Mouse (Mus musculus) brain, embryonic 14.5 days (tissue): ENCODE data around the gene Lgr5.

Experiments used
- CTCF ChIP-seq: fragments of 200-500 bp; IDR thresholded peaks from 2 replicates; pipeline ENCODE4 v1.5.1; 2012; ENCODE audit warnings: inconsistent platforms, mild to moderate bottlenecking, moderate library complexity, borderline replicate concordance; ENCODE audit not compliant: insufficient read depth, insufficient read length; ENCODE audit errors: extremely low read depth
- POLR2A ChIP-seq: fragments of 200-500 bp; IDR thresholded peaks from 2 replicates; pipeline ENCODE4 v1.6.1; 2012; ENCODE audit warnings: mild to moderate bottlenecking, inconsistent platforms, borderline replicate concordance; ENCODE audit not compliant: poor library complexity, insufficient read depth, insufficient read length, severe bottlenecking; ENCODE audit errors: extremely low read depth

DNA sequence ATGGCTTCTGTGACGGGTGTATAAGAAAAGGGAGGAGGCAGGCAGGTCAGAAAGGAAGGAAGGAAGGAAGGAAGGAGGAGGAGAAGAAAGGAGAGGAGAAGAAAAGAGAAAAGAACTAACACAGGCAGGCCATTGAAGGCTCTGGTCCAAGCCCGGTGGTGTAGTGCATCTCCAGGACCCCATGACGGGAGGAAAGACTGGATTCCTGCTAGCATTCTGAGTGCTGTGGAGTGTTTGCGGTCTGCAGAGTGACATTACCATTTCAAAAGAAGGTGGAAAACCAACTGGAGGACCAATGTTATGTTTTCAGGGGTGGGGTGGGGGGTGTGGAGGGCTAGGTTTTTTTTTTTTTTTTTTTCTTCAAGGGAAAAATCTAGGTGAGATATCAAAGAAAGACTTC lies 165.6 kb downstream of the Lgr5 start:
- no peak for TF ChIP-seq POLR2A
- TF ChIP-seq CTCF, result no peak
